Mouse (Mus musculus): ENCODE results near the gene Camta1.

DNA sequence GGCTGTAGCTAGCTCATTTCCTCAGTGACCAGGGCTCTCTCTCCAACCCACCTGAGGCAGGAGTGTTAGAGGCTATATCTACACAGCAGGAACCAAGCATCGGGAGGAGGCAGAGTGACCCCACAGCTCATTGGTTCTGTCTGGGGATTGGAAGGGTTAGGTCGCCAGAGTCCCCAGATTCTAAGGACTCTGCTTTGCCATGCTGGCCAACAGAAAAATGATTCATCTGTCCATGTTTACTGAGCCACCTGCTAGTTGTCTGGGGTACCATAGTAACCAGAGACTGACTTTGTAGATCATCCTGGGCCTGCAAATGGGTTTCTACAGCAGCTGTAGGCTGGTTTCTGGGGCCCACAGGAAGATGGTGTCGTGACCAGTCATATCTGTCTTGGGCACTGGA, 292.1 kb downstream of the Camta1 start:
- TF ChIP-seq POU5F1 (IDR thresholded peaks at IDR 0.05; ENCODE audit: borderline replicate concordance, low read length) (no peak), CTCF (conservative IDR thresholded peaks at IDR 0.05; ENCODE audit: low read length) (no peak), NANOG (IDR thresholded peaks at IDR 0.05; ENCODE audit: borderline replicate concordance, low read length) (no peak)
